Mouse (Mus musculus) intestine, embryonic 15.5 days (tissue): ENCODE results near the gene Cep164. TPM values are rescaled to one million over a fixed set of nuclear protein-coding genes. Genes with fewer than 3 reads are reported as not detected.
"Not testable (repeated sequence)": the region's sequence is repeated elsewhere in the genome, so short reads cannot be mapped to it uniquely, and the experiment has no call there.

Source experiments
- ATAC-seq: fragments of 200-750 bp; cut with Nextera tagmentation; 2 replicates; pipeline ENCODE4 v1.8.0; 2017; ENCODE audit warnings: moderate TSS enrichment, moderate library complexity
- H3K27ac ChIP-seq: fragments of 300-500 bp; sonication (generic); 2 replicates; pipeline ENCODE4 v1.5.1; 2015; ENCODE audit warnings: mild to moderate bottlenecking, inconsistent platforms
- H3K27me3 ChIP-seq: fragments of 300-500 bp; sonication (generic); replicated peaks from 2 replicates; pipeline ENCODE4 v1.6.1; 2015; ENCODE audit warnings: inconsistent platforms
- H3K36me3 ChIP-seq: fragments of 300-500 bp; sonication (generic); 2 replicates; pipeline ENCODE4 v1.6.1; 2015; ENCODE audit warnings: inconsistent platforms
- H3K4me1 ChIP-seq: fragments of 300-500 bp; sonication (generic); replicated peaks from 2 replicates; pipeline ENCODE4 v1.6.1; 2015; ENCODE audit warnings: inconsistent platforms
- H3K4me2 ChIP-seq: fragments of 300-500 bp; sonication (generic); replicated peaks from 2 replicates; pipeline ENCODE4 v1.6.1; 2015; ENCODE audit warnings: mild to moderate bottlenecking, inconsistent platforms
- H3K4me3 ChIP-seq: fragments of 300-500 bp; sonication (generic); replicated peaks from 2 replicates; pipeline ENCODE4 v1.5.1; 2015; ENCODE audit warnings: inconsistent platforms
- H3K9ac ChIP-seq: fragments of 300-500 bp; sonication (generic); 2 replicates; pipeline ENCODE4 v1.6.1; 2015; ENCODE audit warnings: inconsistent platforms
- H3K9me3 ChIP-seq: fragments of 300-500 bp; sonication (generic); 2 replicates; pipeline ENCODE4 v1.6.1; 2016; ENCODE audit warnings: inconsistent platforms
- WGBS: fragments of 180-500 bp; shearing (Covaris S2); methylation state at CpG from one replicate; pipeline ENCODE4 v1.1.7; 2015; 5-methylcytosine and 5-hydroxymethylcytosine counted together
- polyA plus RNA-seq: library from polyadenylated mRNA; unstranded; fragments of >200 nt; fragmentation: Nextera tagmentation; extraction: Ambion mirVana; gene quantifications from 2 replicates; pipeline ENCODE4 v1.2.1, GENCODE M21; 2015

Gene Cep164
- polyA plus RNA-seq, 1 experiment from 2014 or later = 24.9 TPM

DNA sequence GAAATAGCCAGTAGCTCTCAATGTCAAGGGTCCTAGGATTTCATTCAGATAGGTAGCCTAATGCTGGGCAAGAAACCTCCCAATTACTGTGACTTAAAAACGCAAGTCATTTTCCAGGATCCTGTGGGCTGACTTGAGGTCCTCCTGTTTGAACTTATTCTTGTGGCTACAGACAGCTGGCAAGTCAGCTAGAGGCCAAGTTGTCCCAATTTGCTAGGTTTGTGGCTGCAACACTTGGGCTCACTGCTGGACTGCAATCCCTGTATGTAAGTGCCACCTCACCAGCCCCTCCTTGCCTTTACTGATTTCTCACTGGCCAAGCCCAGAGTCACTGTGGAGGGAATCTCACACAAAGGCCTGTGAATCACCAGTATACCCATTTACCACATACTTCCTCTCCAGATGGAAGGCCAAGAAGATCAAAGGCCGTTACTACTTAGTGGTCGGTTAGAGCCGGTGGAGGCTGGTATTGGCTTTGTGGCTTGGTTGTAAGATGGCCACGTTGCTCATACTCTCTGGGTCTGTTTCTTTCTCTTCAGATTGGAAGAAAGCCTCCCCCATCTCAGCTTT, 18.5 kb upstream of the Cep164 start:
- H3K9me3 ChIP-seq = no peaks in the 10 kb centered on the region
- H3K36me3 ChIP-seq = no peaks in the 10 kb centered on the region
- no peak overlapping the region for H3K9ac ChIP-seq
- H3K4me1 ChIP-seq = peaks cover 25% of the 10 kb centered on the region
- H3K27me3 ChIP-seq = no peaks in the 10 kb centered on the region
- no peak overlapping the region for H3K27ac ChIP-seq
- H3K4me2 ChIP-seq = no peak overlapping the region
- H3K4me3 ChIP-seq = no peak overlapping the region
- no peak for ATAC-seq
- WGBS = 85% methylated on average over 5 of the region's 5 CpGs

DNA sequence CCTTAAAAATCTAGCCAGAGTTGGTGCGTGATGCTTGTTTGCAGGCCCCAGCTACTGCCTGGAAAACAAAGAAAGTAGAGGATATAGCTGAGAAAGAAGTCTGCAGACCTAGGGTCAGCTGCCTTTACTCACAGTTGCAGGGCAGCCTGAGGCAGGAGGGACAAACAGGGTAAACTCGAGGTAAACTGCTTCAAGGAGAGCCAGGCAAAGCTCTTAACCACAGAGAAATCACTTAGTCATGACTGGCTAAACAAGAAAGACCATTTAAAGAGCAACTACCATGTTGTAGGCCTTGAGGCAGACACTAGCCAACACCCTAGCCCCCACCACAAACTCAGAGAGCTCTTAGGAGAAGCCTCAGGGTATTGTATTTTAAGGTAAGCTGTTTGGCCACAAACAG, 17.7 kb upstream of the Cep164 start:
- peaks cover 28% of the 10 kb centered on the region for H3K4me1 ChIP-seq
- 64% methylated on average over 2 of the region's 2 CpGs for WGBS
- ATAC-seq, H3K9me3 ChIP-seq, H3K27ac ChIP-seq, H3K36me3 ChIP-seq, H3K4me2 ChIP-seq, H3K4me3 ChIP-seq, H3K9ac ChIP-seq, H3K27me3 ChIP-seq: not testable (repeated sequence)

DNA sequence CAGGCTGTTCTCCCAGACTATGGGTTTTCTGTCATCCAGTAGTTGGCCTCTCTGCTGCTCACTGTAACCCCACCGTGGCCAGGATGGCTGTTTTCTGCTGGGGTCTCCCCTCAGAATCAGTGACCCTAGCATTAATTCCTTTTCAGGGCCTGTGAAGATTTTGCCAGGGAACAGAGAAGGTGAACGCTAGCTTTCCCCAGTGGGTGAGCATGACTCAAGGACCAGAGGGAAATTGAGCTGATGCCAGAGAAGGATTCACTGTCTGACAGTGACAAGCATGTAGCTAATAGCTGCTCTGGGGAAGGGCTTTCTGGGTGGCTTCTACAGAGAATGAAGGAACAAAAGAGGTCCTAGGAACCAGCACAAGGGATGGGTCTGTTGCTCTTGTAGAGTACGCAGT, 17.1 kb upstream of the Cep164 start:
- Histone ChIP-seq H3K9me3 (no peaks in the 10 kb centered on the region), H3K9ac (no peak overlapping the region; the same call in 1 of the 2 replicates), H3K4me3 (no peak overlapping the region), H3K27me3 (no peaks in the 10 kb centered on the region), H3K36me3 (no peaks in the 10 kb centered on the region), H3K4me1 (peaks cover 29% of the 10 kb centered on the region), H3K27ac (no peak overlapping the region), H3K4me2 (no peak overlapping the region)
- ATAC-seq = no peak
- 84% methylated on average over 3 of the region's 3 CpGs for WGBS

DNA sequence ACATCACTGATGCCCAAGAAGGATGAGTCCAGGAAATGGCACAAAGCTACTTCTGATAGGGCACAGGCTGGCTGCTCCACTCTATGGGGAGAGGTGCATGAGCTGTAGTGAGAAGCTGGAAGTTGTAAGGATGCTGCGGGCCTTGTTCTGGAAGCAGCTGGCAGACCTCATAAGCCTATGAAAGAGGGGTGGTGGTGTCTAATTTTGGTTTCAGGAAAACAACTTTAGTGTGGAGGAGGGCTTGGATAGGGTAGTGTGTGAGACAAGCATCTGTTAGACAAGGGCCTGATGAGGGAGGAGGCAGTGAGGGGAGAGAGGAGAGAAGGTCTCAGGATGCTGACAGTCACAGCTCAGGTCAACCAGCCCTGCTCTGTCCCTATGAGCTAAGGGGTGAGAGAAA, 15.3 kb upstream of the Cep164 start:
- WGBS = 81% methylated on average over 1 of the region's 1 CpGs
- no peaks in the 10 kb centered on the region for H3K36me3 ChIP-seq
- H3K4me2 ChIP-seq = no peak overlapping the region

DNA sequence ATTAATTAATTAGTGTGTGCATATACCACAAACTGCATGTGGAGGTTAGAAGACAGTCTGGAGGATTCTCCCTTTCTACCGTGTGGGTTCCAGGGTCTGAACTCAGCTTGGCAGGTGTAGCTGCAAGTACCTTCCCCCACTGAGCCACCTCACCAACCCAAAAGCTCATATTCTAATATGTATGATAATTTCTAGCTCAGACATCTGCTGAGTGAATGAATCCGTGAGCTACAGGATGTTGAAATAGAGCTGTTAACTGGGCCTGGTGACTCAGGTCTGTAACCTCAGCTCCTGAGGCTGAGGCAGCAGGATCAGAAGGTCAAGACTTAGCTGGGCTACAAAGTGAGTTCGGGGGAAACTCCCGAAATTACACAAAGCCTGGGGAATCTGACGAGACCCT, 14.5 kb upstream of the Cep164 start:
- Histone ChIP-seq H3K9me3 (no peaks in the 10 kb centered on the region), H3K4me3 (no peak overlapping the region), H3K4me1 (peaks cover 25% of the 10 kb centered on the region), H3K27me3 (no peaks in the 10 kb centered on the region), H3K36me3 (no peaks in the 10 kb centered on the region), H3K9ac (no peak overlapping the region), H3K27ac (no peak overlapping the region), H3K4me2 (no peak overlapping the region)
- ATAC-seq = no peak
- 83% methylated on average over 5 of the region's 5 CpGs for WGBS

More for the DNA sequence above, 15.3 kb upstream of the Cep164 start:
- no peak for ATAC-seq
- Histone ChIP-seq H3K4me3 (no peak overlapping the region), H3K27ac (no peak overlapping the region), H3K9me3 (no peaks in the 10 kb centered on the region), H3K27me3 (no peaks in the 10 kb centered on the region), H3K9ac (no peak overlapping the region), H3K4me1 (peaks cover 29% of the 10 kb centered on the region)

DNA sequence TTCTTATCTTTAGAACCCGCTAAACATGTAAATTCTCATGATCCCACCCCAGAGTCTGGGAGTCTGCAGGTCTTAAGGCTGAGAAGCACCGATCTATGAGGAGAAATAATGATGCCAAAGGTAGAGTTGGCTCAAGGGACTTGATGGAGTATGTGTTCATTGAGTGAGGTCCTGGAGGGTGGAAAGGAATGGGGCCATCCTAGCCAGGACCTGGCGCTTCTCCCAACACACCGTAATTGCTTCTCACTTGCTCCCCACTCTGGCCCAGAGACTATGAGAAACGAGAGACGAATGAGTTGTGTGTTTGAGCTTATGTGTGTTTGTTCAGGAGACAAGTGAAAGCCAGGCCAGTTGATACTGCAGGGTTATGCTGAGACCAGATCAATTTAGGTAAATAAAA, 13.0 kb upstream of the Cep164 start:
- 0 out of 2 replicates have a peak overlapping the region, but pooled peaks have one; percentile 1 for H3K4me2 ChIP-seq

DNA sequence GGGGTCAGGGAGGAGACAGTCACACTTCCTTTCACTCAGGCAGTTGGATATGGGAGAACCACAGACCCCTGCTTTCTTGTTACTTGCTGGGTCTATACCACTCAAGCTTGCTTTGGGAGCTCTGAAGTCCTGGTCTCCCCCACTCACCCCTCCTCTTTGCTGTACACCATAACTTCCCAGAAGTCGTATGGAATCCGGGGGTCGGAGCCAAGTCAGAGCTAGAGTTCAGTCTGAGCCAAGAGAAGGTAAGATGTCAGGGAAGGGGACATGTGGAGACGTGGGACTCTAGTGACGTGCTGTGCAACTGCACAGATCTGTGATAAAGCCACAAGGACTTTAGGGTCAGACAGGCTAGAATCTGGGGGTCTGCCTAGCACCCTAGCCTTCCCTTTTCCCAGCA, 11.8 kb upstream of the Cep164 start:
- Histone ChIP-seq H3K9ac (no peak overlapping the region), H3K4me1 (peaks cover 25% of the 10 kb centered on the region), H3K27ac (no peak overlapping the region), H3K4me2 (peak overlapping the region; percentile 96), H3K4me3 (peak overlapping the region; percentile 78), H3K36me3 (no peaks in the 10 kb centered on the region), H3K9me3 (no peaks in the 10 kb centered on the region), H3K27me3 (no peaks in the 10 kb centered on the region)
- 61% methylated on average over 5 of the region's 5 CpGs for WGBS
- no peak for ATAC-seq

More for the DNA sequence above, 13.0 kb upstream of the Cep164 start:
- WGBS = 70% methylated on average over 6 of the region's 6 CpGs
- Histone ChIP-seq H3K4me1 (peaks cover 25% of the 10 kb centered on the region), H3K27me3 (no peaks in the 10 kb centered on the region), H3K9ac (no peak overlapping the region), H3K4me3 (no peak overlapping the region), H3K27ac (no peak overlapping the region), H3K9me3 (no peaks in the 10 kb centered on the region), H3K36me3 (no peaks in the 10 kb centered on the region)
- ATAC-seq = no peak

DNA sequence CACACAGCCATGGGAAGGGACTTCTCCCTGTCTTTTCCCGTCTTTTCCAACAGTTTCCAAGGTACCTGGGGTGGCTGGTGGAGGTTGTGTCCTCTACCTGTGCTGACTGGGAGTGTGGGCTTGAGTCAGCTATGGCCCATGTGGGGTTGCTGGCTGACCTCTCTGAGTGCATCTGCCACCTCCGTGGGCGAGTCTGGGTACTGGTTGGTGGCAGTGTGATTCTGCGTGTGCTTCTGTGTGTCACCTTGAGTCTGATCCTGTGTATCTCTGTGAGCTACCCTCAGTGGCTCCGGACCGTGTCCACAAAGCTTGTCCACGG, 11.4 kb upstream of the Cep164 start:
- ATAC-seq = no peak
- Histone ChIP-seq H3K27ac (no peak overlapping the region), H3K9ac (peak overlapping the region; percentile 89; the same call in 1 of the 2 replicates), H3K27me3 (no peaks in the 10 kb centered on the region), H3K9me3 (no peaks in the 10 kb centered on the region), H3K4me1 (peaks cover 25% of the 10 kb centered on the region), H3K4me2 (peak overlapping the region; percentile 96), H3K36me3 (no peaks in the 10 kb centered on the region), H3K4me3 (peak overlapping the region; percentile 78)
- WGBS = 76% methylated on average over 7 of the region's 7 CpGs

DNA sequence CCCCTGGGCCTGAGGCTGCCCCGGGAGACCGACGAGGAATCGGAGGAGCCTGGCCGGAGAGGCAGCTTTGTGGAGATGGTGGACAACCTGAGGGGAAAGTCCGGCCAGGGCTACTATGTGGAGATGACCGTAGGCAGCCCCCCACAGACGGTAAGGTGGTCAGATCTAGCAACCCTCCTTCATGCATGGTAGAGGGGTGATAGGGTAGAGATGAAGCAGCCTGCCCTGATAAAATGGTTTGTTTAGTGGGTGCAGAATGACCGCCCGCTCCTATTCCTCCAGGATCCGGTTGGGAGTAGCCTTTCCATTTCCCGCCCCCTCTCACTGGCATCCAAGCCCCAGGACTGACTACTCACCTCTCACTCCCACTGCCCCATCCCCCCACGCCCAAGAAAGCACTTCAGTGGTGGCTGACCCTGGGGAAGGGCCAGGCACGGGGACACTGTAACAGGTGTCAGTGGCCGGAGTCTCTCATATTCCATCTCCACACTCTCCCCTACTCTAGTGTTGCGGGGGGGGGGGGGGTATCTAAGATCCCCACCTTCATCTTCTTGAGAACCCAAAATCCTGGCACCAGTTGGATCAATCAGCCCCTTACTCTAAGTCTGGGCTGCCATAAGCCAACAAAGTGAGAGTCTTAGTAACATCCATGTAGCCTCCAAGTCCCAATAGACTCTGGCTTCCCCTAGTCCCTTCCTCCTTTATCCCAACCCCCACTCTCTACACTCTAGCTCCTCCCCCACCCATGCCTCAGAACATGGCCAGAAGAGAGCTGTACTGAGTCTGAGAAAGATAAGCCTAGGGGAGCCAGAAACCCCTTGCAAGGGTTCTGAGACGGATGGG, 10.9 kb upstream of the Cep164 start:
- Histone ChIP-seq H3K27ac (no peak overlapping the region), H3K4me1 (peaks cover 25% of the 10 kb centered on the region)
- 13% methylated on average over 17 of the region's 17 CpGs for WGBS

DNA sequence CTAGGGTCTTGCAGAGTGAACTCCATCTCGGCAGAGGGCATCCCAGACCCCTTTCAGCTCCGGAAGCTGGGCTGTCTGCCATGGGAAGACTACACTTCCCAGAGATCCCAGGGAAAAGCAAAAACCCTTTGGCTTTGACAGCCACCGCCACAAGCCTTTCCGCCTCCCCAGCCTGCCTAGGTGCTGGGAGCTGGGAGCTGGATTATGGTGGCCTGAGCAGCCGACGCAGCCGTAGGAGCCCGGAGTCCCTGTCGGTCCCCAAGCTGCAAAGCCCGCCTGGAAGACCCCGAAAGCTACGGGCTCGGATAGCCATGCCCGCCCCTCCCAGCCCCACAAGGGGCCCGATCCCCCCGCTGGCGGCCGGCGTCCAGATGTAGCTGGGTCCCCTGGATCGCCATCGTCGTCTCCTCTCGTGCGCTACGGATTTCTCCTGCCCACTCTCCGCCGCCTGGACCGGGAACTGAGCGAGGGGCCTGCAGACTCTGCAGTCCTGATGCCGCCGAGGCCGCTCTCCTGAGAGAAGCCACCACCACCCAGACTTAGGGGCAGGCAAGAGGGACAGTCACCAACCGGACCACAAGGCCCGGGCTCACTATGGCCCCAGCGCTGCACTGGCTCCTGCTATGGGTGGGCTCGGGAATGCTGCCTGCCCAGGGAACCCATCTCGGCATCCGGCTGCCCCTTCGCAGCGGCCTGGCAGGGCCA, 10.1 kb upstream of the Cep164 start, which contains the start of gene Bace1:
Gene Bace1, plus strand, starts transcription at position 147 of the 705 bp plus-strand sequence.
- ATAC-seq = peak; percentile 90
- Histone ChIP-seq H3K4me1 (peaks cover 25% of the 10 kb centered on the region), H3K4me2 (peak within 1 kb of the TSS; percentile 96), H3K4me3 (peak within 1 kb of the TSS; percentile 78), H3K27me3 (no peaks in the 10 kb centered on the region), H3K9ac (peak within 1 kb of the TSS; percentile 89), H3K9me3 (no peaks in the 10 kb centered on the region), H3K27ac (peak within 1 kb of the TSS; percentile 52), H3K36me3 (no peaks in the 10 kb centered on the region)
- WGBS = under 1% methylated on average over 39 of the region's 40 CpGs

More for the DNA sequence above, 10.9 kb upstream of the Cep164 start:
- Histone ChIP-seq H3K4me3 (peak overlapping the region; percentile 78), H3K9me3 (no peaks in the 10 kb centered on the region), H3K36me3 (no peaks in the 10 kb centered on the region), H3K27me3 (no peaks in the 10 kb centered on the region), H3K4me2 (peak overlapping the region; percentile 96), H3K9ac (peak overlapping the region; percentile 89)
- peak; percentile 42 for ATAC-seq

DNA sequence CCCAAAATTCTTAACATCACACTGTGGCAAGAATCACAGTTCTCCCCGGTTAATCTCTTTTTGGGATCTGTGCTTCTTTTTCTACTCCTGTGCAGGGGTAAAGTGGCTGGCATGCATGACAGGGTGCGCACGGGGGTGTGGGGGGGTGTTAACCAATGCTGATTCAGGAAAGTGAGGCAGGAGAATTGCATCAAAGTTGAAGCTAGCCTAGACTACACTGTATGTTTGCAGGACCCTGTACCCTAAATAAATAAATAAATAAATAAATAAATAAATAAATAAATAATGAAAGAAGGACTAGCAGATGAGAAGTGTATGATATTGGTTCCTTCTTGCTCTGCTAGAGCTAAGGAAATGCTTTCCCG, 9.6 kb upstream of the Cep164 start:
- peak overlapping the region; percentile 96 for H3K4me2 ChIP-seq
- WGBS = 20% methylated on average over 4 of the region's 4 CpGs
- peaks cover 25% of the 10 kb centered on the region for H3K4me1 ChIP-seq
- H3K27me3 ChIP-seq = no peaks in the 10 kb centered on the region
- H3K9me3 ChIP-seq = no peaks in the 10 kb centered on the region
- peak; percentile 32; the same call in 1 of the 2 replicates for ATAC-seq
- H3K4me3 ChIP-seq = peak overlapping the region; percentile 78
- H3K27ac ChIP-seq = no peak overlapping the region
- H3K36me3 ChIP-seq = no peaks in the 10 kb centered on the region
- H3K9ac ChIP-seq = peak overlapping the region; percentile 89; the same call in 1 of the 2 replicates

DNA sequence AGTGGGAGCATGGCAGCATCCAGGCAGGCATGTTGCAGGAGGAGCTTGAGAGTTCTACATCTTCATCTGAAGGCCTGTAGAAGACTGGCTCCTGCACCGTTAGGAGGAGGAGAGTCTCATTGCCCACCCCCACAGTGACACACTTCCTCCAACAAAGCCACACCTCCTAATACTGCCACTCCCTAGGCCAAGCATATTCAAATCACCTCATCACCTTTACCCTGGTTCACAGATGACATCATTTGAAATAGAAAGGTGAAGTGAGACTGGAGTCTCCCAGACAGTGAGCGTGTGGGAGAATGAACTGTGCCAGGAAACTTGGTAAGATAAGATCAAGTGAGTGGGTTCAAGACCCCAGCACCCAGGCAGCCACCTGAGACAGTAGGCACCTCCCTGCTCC, 5.0 kb upstream of the Cep164 start:
- no peak for ATAC-seq

More for the DNA sequence above, 5.0 kb upstream of the Cep164 start:
- no peak overlapping the region for H3K9ac ChIP-seq
- H3K4me3 ChIP-seq = no peak overlapping the region
- no peaks in the 10 kb centered on the region; the same call in 1 of the 2 replicates for H3K4me1 ChIP-seq
- 61% methylated on average over 2 of the region's 2 CpGs for WGBS
- H3K36me3 ChIP-seq = no peaks in the 10 kb centered on the region
- no peaks in the 10 kb centered on the region for H3K27me3 ChIP-seq
- H3K9me3 ChIP-seq = no peaks in the 10 kb centered on the region
- H3K4me2 ChIP-seq = no peak overlapping the region
- no peak overlapping the region for H3K27ac ChIP-seq
